Mouse (Mus musculus) spleen, adult 18-20 months (tissue): ENCODE data around the gene Tcf12.

Experiments used
- DNase-seq, 2 experiments: peaks; one replicate each; pipeline ENCODE4 v3.0.0; 2022; ENCODE audit warnings: mixed read lengths in 2 of 2

The Tcf12 gene

GRCm38 (mm10) chr9:72085017-72085416, 26.7 kb downstream of the Tcf12 start:
- no peak for DNase-seq

- DNase-seq: no peak
Measured at GRCm38 (mm10) chr9:72084131-72084530, 27.5 kb downstream of the Tcf12 start.

GRCm38 (mm10) chr9:72076158-72076557, 35.5 kb downstream of the Tcf12 start:
- no peak for DNase-seq

GRCm38 (mm10) chr9:72066151-72066550, 45.5 kb downstream of the Tcf12 start:
- DNase-seq: no peak

GRCm38 (mm10) chr9:72053144-72053543, 58.5 kb downstream of the Tcf12 start:
- DNase-seq: no peak

GRCm38 (mm10) chr9:72040156-72040555, 71.5 kb downstream of the Tcf12 start:
- no peak for DNase-seq

GRCm38 (mm10) chr9:72039369-72039768, 72.3 kb downstream of the Tcf12 start:
- no peak for DNase-seq

GRCm38 (mm10) chr9:72037059-72037516, 74.6 kb downstream of the Tcf12 start:
- no peak for DNase-seq

GRCm38 (mm10) chr9:72036257-72036656, 75.4 kb downstream of the Tcf12 start:
- no peak for DNase-seq

- no peak for DNase-seq
Measured at GRCm38 (mm10) chr9:72033271-72033670, 78.4 kb downstream of the Tcf12 start.

- no peak for DNase-seq
Measured at GRCm38 (mm10) chr9:72030274-72030673, 81.4 kb downstream of the Tcf12 start.

GRCm38 (mm10) chr9:72029601-72030000, 82.1 kb downstream of the Tcf12 start:
- no peak for DNase-seq

- no peak for DNase-seq
Measured at GRCm38 (mm10) chr9:72023274-72023673, 88.4 kb downstream of the Tcf12 start.

- no peak for DNase-seq
Measured at GRCm38 (mm10) chr9:72021512-72021911, 90.2 kb downstream of the Tcf12 start.

- no peak for DNase-seq
Measured at GRCm38 (mm10) chr9:72016021-72016420, 95.7 kb downstream of the Tcf12 start.

GRCm38 (mm10) chr9:72014585-72015381, 96.9 kb downstream of the Tcf12 start:
- DNase-seq: no peak

GRCm38 (mm10) chr9:72013541-72013940, 98.1 kb downstream of the Tcf12 start:
- no peak for DNase-seq

GRCm38 (mm10) chr9:72008634-72009033, 103.0 kb downstream of the Tcf12 start:
- DNase-seq: no peak

GRCm38 (mm10) chr9:71991147-71991546, 120.5 kb downstream of the Tcf12 start:
- DNase-seq: no peak

GRCm38 (mm10) chr9:71990376-71990775, 121.3 kb downstream of the Tcf12 start:
- DNase-seq: no peak

- no peak for DNase-seq
Measured at GRCm38 (mm10) chr9:71989663-71990062, 122.0 kb downstream of the Tcf12 start.

GRCm38 (mm10) chr9:71986716-71987115, 125.0 kb downstream of the Tcf12 start:
- DNase-seq: no peak

GRCm38 (mm10) chr9:71982826-71983225, 128.8 kb downstream of the Tcf12 start:
- no peak for DNase-seq

- DNase-seq: no peak
Measured at GRCm38 (mm10) chr9:71981071-71981470, 130.6 kb downstream of the Tcf12 start.

GRCm38 (mm10) chr9:71980579-71980978, 131.1 kb downstream of the Tcf12 start:
- no peak for DNase-seq
